In genomic region chr14:25611815-25612698, GRCm38 (mm10) we compare ENCODE assay signal across 10 mouse cellular contexts.
DNase-seq lines count a peak whose midpoint lies in the region; ATAC-seq lines count a peak whose summit lies in the region.
"Had no signal": no experiment of that assay in that cellular context is flagged by ENCODE, and none has a peak within 500 bp of the region (broad histone marks: within the 10 kb centered on the region; RNA-seq: fewer than 3 reads in every experiment).

No protein-coding gene starts in this region.

- no peaks in the 10 kb centered on the region for H3K27me3 ChIP-seq in heart, embryonic 12.5 days (replicated peaks)
- H3K27me3 ChIP-seq in embryonic facial prominence, embryonic 12.5 days = no peaks in the 10 kb centered on the region
- no peaks in the 10 kb centered on the region for H3K27me3 ChIP-seq in intestine, embryonic 14.5 days (replicated peaks; ENCODE audit: control insufficient read depth, insufficient read depth, low read length)
- H3K27me3 ChIP-seq in midbrain, embryonic 14.5 days (ENCODE audit: control insufficient read depth, insufficient read depth, low read length) = no peaks in the 10 kb centered on the region

- ATAC-seq in heart, embryonic 12.5 days (ENCODE audit: insufficient number of reproducible peaks, low FRiP score) = no peak
- no peak for ATAC-seq in embryonic facial prominence, embryonic 12.5 days (ENCODE audit: insufficient number of reproducible peaks, insufficient read depth, low FRiP score, low TSS enrichment)
- ATAC-seq in intestine, embryonic 14.5 days (replicated peaks; ENCODE audit: low FRiP score, low TSS enrichment, low read depth) = peak; percentile 29; the same call in 1 of the 2 replicates
- no peak for ATAC-seq in midbrain, embryonic 14.5 days (ENCODE audit: low FRiP score, low TSS enrichment)

- H3K4me2 ChIP-seq in heart, embryonic 12.5 days = peak overlapping the region; percentile 9; the same call in 1 of the 2 replicates
- H3K4me2 ChIP-seq in embryonic facial prominence, embryonic 12.5 days (replicated peaks) = no peak overlapping the region
- no peak overlapping the region for H3K4me2 ChIP-seq in intestine, embryonic 14.5 days (ENCODE audit: low read length)
- H3K4me2 ChIP-seq in midbrain, embryonic 14.5 days (ENCODE audit: low read length) = peak overlapping the region; percentile 97

- peaks cover 87% of the 10 kb centered on the region for H3K4me1 ChIP-seq in heart, embryonic 12.5 days (replicated peaks)
- peaks cover 50% of the 10 kb centered on the region for H3K4me1 ChIP-seq in embryonic facial prominence, embryonic 12.5 days
- peaks cover 52% of the 10 kb centered on the region for H3K4me1 ChIP-seq in intestine, embryonic 14.5 days (replicated peaks; ENCODE audit: control insufficient read depth, insufficient read depth, low read length)
- peaks cover 70% of the 10 kb centered on the region for H3K4me1 ChIP-seq in midbrain, embryonic 14.5 days (ENCODE audit: control insufficient read depth, insufficient read depth, low read length)

- H3K9me3 ChIP-seq in heart, embryonic 12.5 days (replicated peaks) = no peaks in the 10 kb centered on the region
- no peaks in the 10 kb centered on the region for H3K9me3 ChIP-seq in embryonic facial prominence, embryonic 12.5 days
- H3K9me3 ChIP-seq in intestine, embryonic 14.5 days (ENCODE audit: control insufficient read depth, low read length) = no peaks in the 10 kb centered on the region
- no peaks in the 10 kb centered on the region for H3K9me3 ChIP-seq in midbrain, embryonic 14.5 days (ENCODE audit: control insufficient read depth, low read length)

- 52% methylated on average over 10 of the region's 10 CpGs for whole genome bisulfite sequencing in heart, embryonic 12.5 days
- WGBS in embryonic facial prominence, embryonic 12.5 days = 61% methylated on average over 10 of the region's 10 CpGs
- WGBS in intestine, embryonic 14.5 days = 38% methylated on average over 10 of the region's 10 CpGs
- WGBS in midbrain, embryonic 14.5 days = 76% methylated on average over 10 of the region's 10 CpGs

- H3K36me3 ChIP-seq in heart, embryonic 12.5 days = peaks cover 7% of the 10 kb centered on the region; the same call in 1 of the 2 replicates
- H3K36me3 ChIP-seq in embryonic facial prominence, embryonic 12.5 days = peaks cover 7% of the 10 kb centered on the region
- H3K36me3 ChIP-seq in intestine, embryonic 14.5 days (ENCODE audit: control insufficient read depth, insufficient read depth, low read length) = 0 out of 2 replicates have a peak, but pooled peaks cover 7% of the 10 kb centered on the region
- peaks cover 15% of the 10 kb centered on the region for H3K36me3 ChIP-seq in midbrain, embryonic 14.5 days (ENCODE audit: control insufficient read depth, insufficient read depth, low read length)

- peak overlapping the region; percentile 65 for H3K27ac ChIP-seq in heart, embryonic 12.5 days (ENCODE audit: poor library complexity, severe bottlenecking)
- peak overlapping the region; percentile 61 for H3K27ac ChIP-seq in embryonic facial prominence, embryonic 12.5 days
- H3K27ac ChIP-seq in intestine, embryonic 14.5 days (ENCODE audit: low read depth) = peak overlapping the region; percentile 57
- H3K27ac ChIP-seq in midbrain, embryonic 14.5 days (replicated peaks; ENCODE audit: low read depth, low read length) = peak overlapping the region; percentile 77

- peak overlapping the region; percentile 16 for H3K9ac ChIP-seq in heart, embryonic 12.5 days
- no peak overlapping the region for H3K9ac ChIP-seq in embryonic facial prominence, embryonic 12.5 days
- H3K9ac ChIP-seq in intestine, embryonic 14.5 days (ENCODE audit: low read length) = no peak overlapping the region
- peak overlapping the region; percentile 56 for H3K9ac ChIP-seq in midbrain, embryonic 14.5 days (replicated peaks; ENCODE audit: low read length)

- H3K4me3 ChIP-seq in heart, embryonic 12.5 days = no peak overlapping the region
- no peak overlapping the region for H3K4me3 ChIP-seq in embryonic facial prominence, embryonic 12.5 days
- H3K4me3 ChIP-seq in intestine, embryonic 14.5 days (ENCODE audit: low read depth, low read length) = no peak overlapping the region
- H3K4me3 ChIP-seq in midbrain, embryonic 14.5 days (replicated peaks; ENCODE audit: low read depth, low read length) = peak overlapping the region; percentile 26

- DNase-seq in heart, adult 8-10 months (ENCODE audit: low spot score) = no peak
- no peak for DNase-seq in intestine, embryonic 14.5 days (ENCODE audit: low spot score)
- no peak for DNase-seq in midbrain, embryonic 14.5 days
- no peak for DNase-seq in right cerebral cortex, postnatal 10 days (ENCODE audit: low spot score in 2 of 2)
- DNase-seq in lung, postnatal 25 days (ENCODE audit: low spot score) = no peak
- DNase-seq in thymus, postnatal 14 days = no peak
- DNase-seq: gastrocnemius, postnatal 14 days; lung, postnatal 10 days had no signal

Comparison
In these comparisons a context has a peak if more than half of its experiments do, and no peak if none do; other contexts are left out.
1. H3K4me2 ChIP-seq: peak in heart, embryonic 12.5 days (single experiment) and midbrain, embryonic 14.5 days (single experiment); none in embryonic facial prominence, embryonic 12.5 days (single experiment) and intestine, embryonic 14.5 days (single experiment).
2. H3K9ac ChIP-seq: peak in heart, embryonic 12.5 days (single experiment) and midbrain, embryonic 14.5 days (single experiment); none in embryonic facial prominence, embryonic 12.5 days (single experiment) and intestine, embryonic 14.5 days (single experiment).
3. Peak in every context shown above with its lines, with median percentiles within 50 percentile points of each other: H3K27ac ChIP-seq.